Mouse (Mus musculus): Measurements from ENCODE around the gene Sstr3.

The Sstr3 gene

DNA sequence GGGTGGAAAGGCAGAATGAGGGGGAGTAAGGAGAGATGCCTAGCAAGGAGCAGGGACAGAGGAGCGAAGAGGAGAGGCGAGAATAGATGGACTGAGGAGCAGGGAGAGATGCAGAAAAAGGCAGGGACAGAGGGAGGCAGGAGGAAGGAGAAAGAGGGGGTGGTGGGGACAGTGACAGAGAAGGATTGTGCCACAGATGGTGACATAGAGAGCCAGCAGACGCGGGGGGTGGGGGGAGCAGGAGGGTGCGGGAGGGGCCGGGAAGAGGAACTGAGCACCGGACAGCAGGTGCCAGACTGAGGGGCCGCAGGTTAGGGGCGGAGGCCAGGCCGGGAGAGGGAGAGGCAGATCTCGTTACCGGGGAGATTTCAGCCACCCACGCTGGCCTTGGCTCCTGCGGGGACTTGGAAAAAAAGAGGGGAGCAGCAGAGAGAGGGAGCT lies at the start of gene Sstr3:
TSS of gene Sstr3 (minus strand) at position 125 of the 441 bp plus-strand sequence.
- in situ Hi-C loops (cut with MboI, MseI) = loop anchor here (10.0 to 25.0 kb wide), 3 partner anchors 190 to 557 kb away; no protein-coding TSS in a partner anchor

DNA sequence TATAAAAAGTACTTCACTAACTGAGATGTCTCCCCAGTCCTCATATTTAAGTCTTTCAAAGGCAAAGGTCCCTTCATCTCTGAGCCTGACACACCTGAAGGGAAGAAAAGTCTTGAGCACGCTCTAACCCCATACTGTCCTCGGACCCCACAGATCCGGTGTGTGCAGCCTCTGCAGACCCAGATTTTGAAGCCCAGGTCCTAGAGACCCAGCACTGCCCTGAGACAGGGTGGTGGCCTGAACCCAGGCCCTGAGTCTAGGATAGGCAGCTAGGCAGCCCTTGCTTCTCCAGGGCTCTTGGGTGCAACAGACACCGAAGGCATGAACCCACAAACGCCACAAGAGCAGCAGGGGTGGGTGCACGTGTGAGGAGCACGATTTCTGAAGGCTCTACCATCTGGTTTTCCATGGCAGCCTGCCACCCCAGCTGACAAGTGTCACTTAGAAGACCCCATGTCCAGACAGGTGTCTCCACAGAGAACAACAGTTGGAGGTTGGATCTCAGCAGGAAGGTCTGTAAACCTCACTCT lies 49.5 kb upstream of the Sstr3 start:
- in situ Hi-C loops (cut with MboI, MseI) = loop anchor here (10.0 to 25.0 kb wide), 4 partner anchors 641 to 1993 kb away; no protein-coding TSS in a partner anchor

DNA sequence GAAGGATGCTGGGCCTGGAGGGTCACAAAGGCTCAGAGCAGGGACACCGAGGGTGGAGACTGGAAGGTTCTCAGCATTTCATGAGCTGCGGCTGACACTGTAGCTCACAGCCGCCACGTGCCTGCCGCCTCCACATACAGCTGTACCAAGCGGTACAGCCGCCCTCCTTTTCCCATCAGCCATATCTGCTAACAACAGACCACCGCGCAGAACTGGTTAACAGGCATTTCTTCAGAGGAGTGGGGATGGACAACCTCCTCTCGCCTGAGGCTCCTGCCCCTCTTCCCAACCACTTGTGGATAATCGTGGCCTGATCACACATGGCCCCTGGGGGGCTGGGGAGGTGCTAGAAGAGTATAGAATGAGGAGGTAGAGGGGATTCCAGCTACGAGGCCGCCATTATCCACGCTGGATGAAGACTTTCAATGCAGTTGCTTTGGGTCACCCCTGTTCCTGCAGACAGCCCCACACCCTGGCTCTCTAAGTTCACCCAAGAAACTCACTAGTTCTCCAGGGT lies 48.0 kb upstream of the Sstr3 start:
- in situ Hi-C loops (cut with MboI, MseI) = loop anchor here (10.0 to 25.0 kb wide), 4 partner anchors 642 to 1995 kb away; no protein-coding TSS in a partner anchor

DNA sequence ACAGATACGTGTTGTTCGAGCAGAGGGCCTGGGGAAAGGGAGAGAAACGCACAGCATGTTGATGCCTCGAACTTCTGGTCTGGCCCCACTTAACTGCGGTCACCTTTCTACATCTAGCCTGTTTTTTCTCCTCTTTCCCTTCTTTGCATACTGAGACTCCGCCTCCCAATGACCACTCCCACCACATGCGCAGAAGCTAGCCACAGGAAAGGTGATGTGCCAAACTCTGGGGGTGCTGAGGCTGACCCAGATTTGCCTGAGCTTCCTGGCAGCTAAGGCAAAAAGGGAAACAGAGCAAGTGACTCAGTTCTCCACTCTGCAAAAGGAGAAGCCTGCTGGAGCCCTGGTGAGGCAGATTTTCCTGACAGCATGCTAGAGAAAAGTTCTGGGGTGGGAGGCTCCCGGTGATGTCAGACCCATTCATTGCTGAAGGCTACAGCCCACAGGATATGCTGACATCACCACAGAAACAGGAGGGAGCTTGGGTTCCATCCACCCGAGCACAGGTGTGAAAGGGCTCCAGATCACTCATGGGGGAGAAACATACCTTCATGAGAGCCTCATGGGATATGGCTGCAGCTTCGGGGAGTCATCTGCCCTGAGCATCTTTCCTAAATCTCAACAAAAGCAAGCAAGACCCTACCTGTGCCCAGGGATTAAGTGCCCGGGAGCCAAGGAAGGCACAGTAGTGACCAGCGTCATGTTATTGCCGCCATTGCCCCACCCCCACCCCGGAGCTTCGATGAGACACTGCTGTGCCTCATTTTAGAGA lies 47.4 kb upstream of the Sstr3 start:
- in situ Hi-C loops (cut with MboI, MseI) = loop anchor here (10.0 to 25.0 kb wide), 4 partner anchors 643 to 1995 kb away; no protein-coding TSS in a partner anchor

DNA sequence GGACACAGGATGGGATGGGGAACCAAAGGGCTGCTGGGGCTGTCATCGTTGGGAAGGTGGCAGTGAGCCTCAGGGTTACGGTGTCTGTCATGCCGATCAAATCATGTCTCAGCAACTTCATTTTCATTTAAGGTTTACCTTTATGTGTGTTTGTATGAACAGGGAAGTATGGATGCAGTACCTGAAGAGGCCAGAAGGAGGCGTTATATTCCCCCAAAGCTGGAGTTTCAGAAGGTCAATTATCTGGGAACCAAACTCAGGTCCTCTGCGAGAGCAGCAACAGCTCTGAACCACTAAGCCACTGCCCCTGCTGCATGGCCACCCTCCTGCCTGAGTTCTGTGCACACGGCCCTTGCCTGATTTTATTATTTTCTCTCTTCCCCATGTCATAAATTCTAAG lies 46.3 kb upstream of the Sstr3 start:
- in situ Hi-C loops (cut with MboI, MseI) = loop anchor here (10.0 to 25.0 kb wide), 4 partner anchors 644 to 1997 kb away; no protein-coding TSS in a partner anchor

DNA sequence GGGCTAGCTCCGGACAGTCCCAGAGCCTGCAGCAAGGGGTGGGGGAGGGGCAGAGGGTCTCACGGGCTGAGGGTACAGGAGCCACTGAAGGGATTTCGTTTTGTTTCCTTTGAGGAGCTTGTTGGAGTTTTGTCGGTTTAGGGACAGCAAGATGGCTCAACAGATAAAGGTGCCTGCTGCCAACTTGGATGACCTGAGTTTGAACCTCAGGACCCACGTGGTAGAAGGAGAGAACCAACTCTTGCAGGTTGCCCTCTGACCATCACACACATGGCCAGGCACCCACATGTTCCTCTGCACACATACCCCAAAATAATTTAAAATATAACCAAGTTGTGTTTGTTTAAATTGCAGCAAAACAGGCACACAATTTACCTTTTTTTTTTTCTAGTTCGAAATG lies 45.5 kb upstream of the Sstr3 start:
- in situ Hi-C loops (cut with MboI, MseI) = loop anchor here (5.0 to 25.0 kb wide), 7 partner anchors 32 to 1997 kb away; no protein-coding TSS in a partner anchor

DNA sequence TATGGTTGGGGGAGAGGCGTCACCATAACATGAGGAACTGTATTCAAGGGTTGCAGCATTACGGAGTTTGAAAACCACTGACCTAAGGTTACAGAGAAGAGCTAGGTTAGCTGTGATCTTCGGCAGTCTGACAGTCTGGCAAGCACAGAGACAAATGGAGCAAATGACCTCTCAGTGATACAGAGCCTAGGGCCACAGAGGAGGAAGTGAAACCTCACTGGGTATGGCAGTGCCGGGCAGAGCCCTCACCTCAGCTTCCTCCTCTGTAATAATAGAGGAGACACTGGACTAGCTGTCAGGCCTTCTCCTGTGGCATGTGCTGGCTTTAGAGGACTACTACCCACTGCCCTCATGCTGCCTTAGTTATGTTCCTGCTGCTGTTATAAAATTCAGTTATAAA lies 44.4 kb upstream of the Sstr3 start:
- in situ Hi-C loops (cut with MboI, MseI) = loop anchor here (5.0 to 25.0 kb wide), 6 partner anchors 33 to 1998 kb away; no protein-coding TSS in a partner anchor

DNA sequence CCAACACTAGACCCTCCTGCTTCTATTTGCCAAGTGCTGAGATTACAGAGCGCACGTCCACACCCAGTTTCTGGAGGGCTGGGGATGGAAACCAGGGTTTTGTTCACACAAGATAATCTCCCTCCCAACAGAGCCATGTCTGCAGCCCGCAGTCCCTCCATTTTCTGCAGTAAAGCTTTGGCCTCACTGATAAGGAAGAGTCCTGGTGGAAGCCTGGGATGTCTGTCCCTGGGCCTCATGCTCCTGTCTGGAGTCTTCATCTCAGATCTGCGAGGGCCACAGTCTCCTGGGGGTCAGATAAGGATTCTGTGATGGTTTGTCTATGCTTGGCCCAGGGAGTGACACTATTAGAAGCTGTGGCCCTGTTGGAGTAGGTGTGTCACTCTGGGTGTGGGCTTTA lies 43.6 kb upstream of the Sstr3 start:
- in situ Hi-C loops (cut with MboI, MseI) = loop anchor here (5.0 to 25.0 kb wide), 6 partner anchors 34 to 1999 kb away; no protein-coding TSS in a partner anchor

DNA sequence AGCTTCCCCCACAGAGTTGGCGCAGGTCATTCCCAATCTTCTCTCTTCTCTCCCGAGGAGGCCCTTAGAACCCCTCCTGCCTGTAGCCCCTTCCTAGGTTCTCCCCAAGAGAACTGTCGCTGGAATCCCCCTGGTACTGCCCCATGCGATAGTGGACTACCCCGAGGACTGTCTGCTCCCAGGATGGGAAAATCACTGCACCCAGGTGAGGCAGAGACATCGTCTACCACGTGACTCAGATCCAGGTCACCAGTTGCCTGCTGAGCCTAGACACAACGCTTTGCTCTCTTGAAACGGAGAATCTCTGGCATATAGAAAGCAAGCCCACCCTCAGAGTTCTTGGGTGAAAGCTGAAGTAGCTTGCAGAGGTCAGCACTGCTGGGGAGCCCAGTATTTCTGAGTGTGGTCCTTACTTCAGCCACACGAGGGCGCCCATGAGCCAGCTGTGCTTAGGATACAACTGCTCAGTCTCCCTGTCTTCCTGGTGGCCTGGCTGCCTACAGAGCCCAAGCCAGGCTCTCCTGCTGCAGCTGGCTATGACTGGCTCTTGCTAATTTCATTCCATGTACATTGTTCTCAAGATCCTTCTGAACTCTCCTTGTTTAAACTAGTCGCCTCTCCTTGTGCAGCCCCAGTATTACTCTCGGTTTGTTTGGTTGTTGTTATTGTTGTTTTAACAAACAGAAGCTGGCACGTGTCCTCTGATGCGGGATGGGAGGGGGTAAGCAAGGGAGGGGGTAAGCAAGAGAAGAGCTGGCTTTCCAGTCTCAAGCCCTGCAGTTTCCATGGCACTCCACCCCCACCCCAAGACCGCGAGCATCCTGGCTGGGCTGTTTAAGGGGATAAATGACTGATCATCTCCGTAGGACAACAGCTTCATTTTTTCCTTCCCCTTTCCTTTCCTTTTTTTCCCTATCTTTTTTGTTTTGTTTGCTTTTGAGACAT lies 42.8 kb upstream of the Sstr3 start:
- in situ Hi-C loops (cut with MboI, MseI) = loop anchor here (5.0 to 25.0 kb wide), 6 partner anchors 35 to 2000 kb away; no protein-coding TSS in a partner anchor

DNA sequence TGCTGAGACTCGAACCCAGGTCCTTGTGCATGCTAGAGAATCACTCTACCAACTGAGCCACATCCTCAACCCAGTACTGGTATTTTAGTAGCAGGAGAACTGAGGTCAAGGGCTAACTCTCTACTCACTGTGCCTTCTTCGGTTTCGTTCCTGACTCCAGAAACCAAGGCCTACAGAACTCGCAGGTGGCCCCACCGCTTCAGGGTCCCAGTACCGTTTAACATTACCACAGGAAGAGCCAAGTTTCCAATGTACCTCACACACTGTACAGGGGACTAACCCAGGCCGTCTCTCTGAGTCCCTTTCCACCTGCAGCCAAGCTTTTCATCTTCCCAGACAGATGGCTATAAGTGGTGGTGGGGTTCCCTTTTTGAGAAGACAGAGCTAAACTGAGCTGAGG lies 40.9 kb upstream of the Sstr3 start:
- in situ Hi-C loops (cut with MboI, MseI) = loop anchor here (5.0 to 25.0 kb wide), 6 partner anchors 37 to 2002 kb away; no protein-coding TSS in a partner anchor

DNA sequence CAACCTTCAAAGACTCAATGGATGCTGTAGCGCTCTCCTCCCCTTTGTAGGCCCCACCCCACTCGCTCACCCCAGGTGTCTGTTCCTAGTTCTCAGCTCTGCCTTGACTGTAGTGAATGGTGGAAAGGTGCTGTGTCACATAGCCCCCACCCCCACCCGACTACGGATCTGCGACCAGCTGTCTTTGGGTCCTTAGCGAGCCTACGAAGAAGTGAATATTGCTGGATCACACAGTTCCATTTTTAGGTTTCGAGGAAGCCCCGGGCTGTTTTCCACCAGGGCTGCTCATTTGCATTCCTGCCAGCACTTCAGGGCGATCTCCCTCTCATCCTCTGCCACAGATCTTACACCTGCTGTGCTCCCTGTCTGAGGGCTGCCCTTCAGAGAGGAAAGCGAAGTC lies 38.9 kb upstream of the Sstr3 start:
- in situ Hi-C loops (cut with MboI, MseI) = loop anchor here (25.0 kb wide), 3 partner anchors 771 to 2004 kb away; no protein-coding TSS in a partner anchor

DNA sequence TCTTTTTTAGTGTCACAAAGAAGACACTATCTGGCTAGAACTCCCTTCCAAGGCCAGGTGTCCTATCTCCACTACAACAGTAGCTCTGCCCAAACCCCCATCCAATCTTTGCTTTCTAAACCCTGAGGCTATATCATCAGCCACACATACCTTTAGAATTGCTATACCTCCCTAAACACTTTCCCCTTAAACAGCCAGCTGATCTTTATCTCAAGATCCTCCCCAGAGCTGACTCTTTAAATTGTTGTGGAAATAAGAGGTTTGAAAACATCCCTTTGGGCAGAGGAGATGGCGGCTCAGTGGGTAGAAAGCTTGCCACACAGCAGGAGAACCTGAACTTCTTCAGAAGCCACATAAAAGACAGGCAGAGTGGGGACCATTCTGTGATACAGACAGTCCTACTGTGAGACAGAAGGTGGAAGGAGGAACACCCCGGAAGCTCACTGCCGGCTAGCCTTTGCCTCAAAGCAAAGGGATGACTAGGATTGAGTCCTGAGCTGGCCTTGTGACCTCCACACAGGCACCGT lies 31.9 kb upstream of the Sstr3 start:
- in situ Hi-C loops (cut with MboI, MseI) = loop anchor here (25.0 kb wide), 3 partner anchors 764 to 2011 kb away; no protein-coding TSS in a partner anchor

DNA sequence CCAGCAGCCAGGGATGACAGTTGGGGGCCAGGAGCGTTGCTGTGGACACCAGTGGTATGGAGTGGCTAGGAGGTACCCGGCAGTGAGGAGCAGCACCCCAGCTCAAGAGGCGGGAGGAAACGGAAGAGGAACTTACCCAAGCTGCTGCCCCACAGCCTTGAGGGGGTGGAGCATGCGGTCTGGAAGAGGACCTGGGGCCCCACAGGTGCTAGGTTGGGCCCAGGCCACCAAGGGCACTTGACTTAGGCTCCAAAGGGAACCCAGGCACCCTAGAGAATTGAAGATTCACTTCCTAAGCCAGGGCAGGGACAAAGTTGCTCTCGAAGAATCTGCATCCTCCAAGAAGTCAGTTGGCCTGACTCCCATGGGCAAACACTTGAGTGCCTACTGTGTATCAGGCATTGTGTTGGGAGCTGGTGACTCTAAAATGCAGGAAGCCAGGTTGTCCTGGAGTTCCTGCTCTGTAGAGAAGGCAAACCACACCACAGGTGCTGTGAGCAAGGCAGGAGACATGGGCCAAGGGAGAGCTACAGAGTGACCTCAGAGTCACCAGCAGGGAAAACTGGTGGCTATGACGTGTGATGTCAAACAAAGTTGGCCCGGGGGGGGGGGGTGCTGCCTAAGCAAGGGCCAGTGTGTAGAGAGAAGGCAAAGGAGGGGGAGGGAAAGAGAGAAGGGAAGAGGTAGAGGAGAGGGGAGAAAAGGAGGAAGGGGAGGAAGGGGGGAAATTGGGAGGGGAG lies 28.3 kb upstream of the Sstr3 start, which contains the start of gene Rac2:
TSS of gene Rac2 (minus strand) at position 126 of the 740 bp plus-strand sequence.
- in situ Hi-C loops (cut with MboI, MseI) = no loop called here

DNA sequence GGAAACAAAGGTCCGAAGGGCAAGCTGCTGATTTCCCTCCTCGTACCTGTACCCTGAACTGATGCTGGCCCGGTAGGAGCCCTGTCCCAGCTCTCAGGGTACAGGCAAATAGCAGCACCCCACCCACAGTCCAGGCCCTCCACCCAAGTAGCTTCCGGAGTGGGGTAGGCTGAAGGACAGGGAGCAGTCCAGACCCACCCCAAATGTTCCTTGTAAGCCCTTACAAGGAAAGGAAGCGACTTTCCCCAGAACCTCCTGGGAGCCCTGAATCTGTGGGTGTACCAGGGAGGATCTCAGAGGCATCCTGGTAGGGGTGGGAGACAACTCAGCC lies 27.8 kb upstream of the Sstr3 start:
- in situ Hi-C loops (cut with MboI, MseI) = no loop called here

DNA sequence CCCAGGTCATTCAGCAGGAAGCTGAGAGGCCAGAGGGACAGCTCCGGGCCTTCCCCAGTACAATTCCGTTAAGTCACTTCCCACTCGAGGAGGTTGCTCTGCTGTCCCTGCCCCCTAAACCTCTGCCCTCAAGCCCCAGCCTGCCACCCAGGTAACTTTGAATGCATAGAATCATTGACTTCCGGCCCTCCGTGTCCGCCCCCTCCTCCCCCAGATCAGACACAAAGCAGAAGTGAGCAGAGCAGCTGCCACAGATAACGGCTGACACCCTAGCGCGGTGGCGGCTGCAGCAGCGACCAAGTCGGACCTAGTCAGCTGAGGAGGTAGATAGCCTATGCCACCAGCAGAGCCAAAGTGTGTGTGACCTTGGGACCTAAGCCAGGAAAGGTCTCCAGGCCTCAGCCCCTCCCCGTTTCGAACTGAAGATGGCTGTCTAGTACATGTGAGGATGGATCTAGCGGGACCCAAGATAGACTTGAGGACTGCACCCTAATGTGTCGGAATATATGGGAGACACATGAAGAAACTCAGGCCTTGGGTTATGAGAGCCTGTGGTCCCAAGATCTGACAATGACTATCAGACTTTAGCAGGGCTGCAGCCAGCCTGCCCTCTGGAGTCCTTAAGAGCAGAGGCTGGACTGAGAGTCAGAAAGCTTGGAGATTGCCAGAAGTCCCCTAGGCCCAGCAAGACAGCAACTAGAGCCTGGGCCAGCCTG lies 27.2 kb upstream of the Sstr3 start:
- in situ Hi-C loops (cut with MboI, MseI) = no loop called here

DNA sequence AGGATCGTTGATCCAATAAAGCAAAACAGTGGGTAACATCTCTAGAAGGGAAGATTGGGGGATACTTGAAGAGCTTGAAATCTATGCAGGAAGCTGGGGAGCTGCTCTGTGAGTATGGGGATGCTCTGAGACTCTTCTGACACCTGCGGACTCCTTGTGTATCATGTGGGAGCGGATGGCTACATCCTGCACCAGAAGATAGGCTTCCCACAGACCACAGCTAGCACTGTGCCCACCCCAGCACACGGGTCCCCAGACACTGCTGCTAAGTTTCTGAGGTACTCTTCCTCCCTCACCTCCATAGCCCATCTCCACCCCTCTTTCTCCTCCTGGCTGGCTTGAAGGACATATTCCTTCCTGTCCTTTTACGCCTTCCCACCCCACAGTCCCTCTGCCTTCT lies 25.7 kb upstream of the Sstr3 start:
- in situ Hi-C loops (cut with MboI, MseI) = no loop called here

DNA sequence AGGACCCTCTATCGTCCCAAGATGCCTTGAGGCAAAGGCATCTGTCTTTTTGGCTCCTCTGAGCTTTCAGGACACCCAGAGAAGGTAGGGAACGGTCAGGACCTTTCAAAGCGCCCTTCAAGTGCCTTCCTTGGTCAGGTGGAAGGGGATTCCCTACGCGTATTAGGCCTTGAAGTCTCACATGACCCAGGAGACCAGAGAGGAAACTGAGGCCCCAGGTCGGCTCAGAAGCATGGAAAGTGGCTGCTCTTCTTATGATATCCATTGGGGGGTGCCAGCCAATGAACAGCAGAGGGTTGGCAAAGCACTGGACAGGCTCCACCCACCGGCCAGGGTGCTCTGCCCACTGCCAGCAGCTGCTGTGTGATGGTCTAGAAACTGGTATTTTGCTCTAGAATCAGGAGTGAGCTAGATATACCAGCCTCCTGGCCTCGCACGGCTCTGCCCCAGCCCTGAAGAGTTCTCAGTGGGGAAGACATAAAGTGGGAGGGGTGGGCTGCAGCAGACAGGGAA lies 23.2 kb upstream of the Sstr3 start:
- in situ Hi-C loops (cut with MboI, MseI) = no loop called here

DNA sequence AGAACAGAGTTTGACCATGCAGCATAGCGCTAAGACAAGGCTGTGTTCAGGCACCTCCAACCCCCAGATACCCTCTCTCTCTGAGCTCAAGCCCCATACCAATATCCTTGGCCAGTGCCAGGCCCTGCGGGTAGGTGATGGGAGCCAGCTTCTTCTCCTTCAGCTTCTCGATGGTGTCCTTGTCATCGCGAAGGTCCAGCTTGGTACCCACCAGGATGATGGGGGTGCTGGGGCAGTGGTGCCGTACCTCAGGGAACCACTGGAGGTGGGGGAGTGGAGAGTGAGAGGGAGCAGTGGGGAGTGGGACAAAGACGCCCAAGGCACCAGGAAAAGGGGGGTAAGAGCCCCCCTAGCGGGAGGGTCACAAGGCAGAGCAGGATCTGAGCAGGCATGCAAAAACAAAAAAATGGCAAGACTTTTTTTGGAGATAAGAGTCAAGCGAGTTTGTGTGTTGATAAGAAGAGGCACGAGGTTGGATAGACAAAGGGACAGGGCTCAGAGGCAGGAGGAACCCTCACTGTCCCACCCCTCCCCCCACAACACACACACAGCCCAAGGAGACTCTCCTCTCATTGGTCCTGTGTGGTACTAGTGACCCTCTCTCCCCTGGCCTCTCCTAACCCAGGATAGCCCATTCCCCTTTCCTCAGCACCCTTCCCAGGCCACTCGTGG lies 20.4 kb upstream of the Sstr3 start:
- in situ Hi-C loops (cut with MboI, MseI) = no loop called here

DNA sequence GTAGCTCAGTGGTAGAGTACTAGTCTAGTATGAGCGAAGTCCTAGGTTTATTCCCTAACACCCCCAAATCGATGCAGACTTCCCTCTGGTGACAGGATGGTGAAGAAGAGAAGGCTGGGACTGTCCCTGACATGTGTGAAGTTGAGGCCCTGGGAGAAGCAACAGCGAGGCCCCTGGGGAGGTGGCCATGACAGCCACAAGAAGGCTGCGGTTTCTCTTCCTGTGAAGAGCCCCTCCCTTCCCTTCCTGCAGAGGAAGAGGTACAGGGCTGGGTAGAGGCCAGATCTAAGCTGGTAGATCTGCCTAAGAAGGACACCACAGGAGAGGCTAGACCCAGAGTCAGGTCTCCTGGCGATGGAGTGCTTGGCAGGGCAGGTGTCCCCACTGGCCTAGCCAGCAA lies 19.5 kb upstream of the Sstr3 start:
- in situ Hi-C loops (cut with MboI, MseI) = no loop called here

Data from T-helper 17 cell (primary cell).